ENCODE assay signal across 11 mouse cellular contexts in genomic region chr9:120547026-120547668, GRCm38 (mm10). TPM values are rescaled to one million over a fixed set of nuclear protein-coding genes. Genes with fewer than 3 reads are reported as not detected.
DNase-seq lines count a peak whose midpoint lies in the region; ATAC-seq and TF ChIP-seq lines count a peak whose summit lies in the region.
"Had no signal": no experiment of that assay in that cellular context is flagged by ENCODE, and none has a peak within 500 bp of the region (broad histone marks: within the 10 kb centered on the region; RNA-seq: fewer than 3 reads in every experiment).

No protein-coding gene starts in this region.

- H3K4me2 ChIP-seq in kidney, embryonic 14.5 days (replicated peaks; ENCODE audit: low read depth, low read length): peak overlapping the region; percentile 24
- H3K4me2 ChIP-seq in embryonic facial prominence, embryonic 15.5 days (replicated peaks): peak overlapping the region; percentile 39
- H3K4me2 ChIP-seq in limb, embryonic 14.5 days (replicated peaks; ENCODE audit: low read depth, low read length, severe bottlenecking): peak overlapping the region; percentile 26; the same call in 1 of the 2 replicates
- peak overlapping the region; percentile 81 for H3K4me2 ChIP-seq in myocyte (ENCODE audit: low read depth)
- H3K4me2 ChIP-seq in forebrain, embryonic 11.5 days (ENCODE audit: low read depth, low read length, severe bottlenecking): no peak overlapping the region

- 0 out of 2 replicates have a peak, but pooled peaks have one; percentile 33 for ATAC-seq in kidney, embryonic 14.5 days (ENCODE audit: low FRiP score, low TSS enrichment)
- peak; percentile 39 for ATAC-seq in embryonic facial prominence, embryonic 15.5 days (ENCODE audit: insufficient number of reproducible peaks, low FRiP score, low TSS enrichment, low read depth)
- ATAC-seq in limb, embryonic 14.5 days (ENCODE audit: low FRiP score, low read depth): peak; percentile 44
- no peak for ATAC-seq in forebrain, embryonic 11.5 days (replicated peaks; ENCODE audit: low FRiP score)

- H3K9me3 ChIP-seq in kidney, embryonic 14.5 days (ENCODE audit: control insufficient read depth, low read length): no peaks in the 10 kb centered on the region
- no peaks in the 10 kb centered on the region for H3K9me3 ChIP-seq in embryonic facial prominence, embryonic 15.5 days (replicated peaks)
- no peaks in the 10 kb centered on the region for H3K9me3 ChIP-seq in limb, embryonic 14.5 days (ENCODE audit: control insufficient read depth, low read length)
- H3K9me3 ChIP-seq in forebrain, embryonic 11.5 days (ENCODE audit: control insufficient read depth, low read length): no peaks in the 10 kb centered on the region

- no peak for DNase-seq in kidney, adult 9 months
- peak; percentile 23 for DNase-seq in limb, embryonic 14.5 days (ENCODE audit: low spot score)
- no peak for DNase-seq in cerebellum, adult 11 months
- DNase-seq in forebrain, embryonic 11.5 days (ENCODE audit: low spot score): no peak
- no peak for DNase-seq in cerebellum, postnatal 10 days
- DNase-seq: adrenal gland, postnatal 14 days; heart, postnatal 10 days had no signal

- no peak for TF ChIP-seq POLR2A in limb, embryonic 14.5 days (IDR thresholded peaks at IDR 0.05; ENCODE audit: borderline replicate concordance, extremely low read depth, insufficient read depth, insufficient read length)
- TF ChIP-seq POLR2A in myocyte (IDR thresholded peaks at IDR 0.05; ENCODE audit: insufficient read length, low read depth): no peak

- WGBS in kidney, embryonic 14.5 days: 8% methylated on average over 16 of the region's 16 CpGs
- WGBS in embryonic facial prominence, embryonic 15.5 days: 11% methylated on average over 16 of the region's 16 CpGs
- 11% methylated on average over 16 of the region's 16 CpGs for WGBS in limb, embryonic 14.5 days
- 41% methylated on average over 16 of the region's 16 CpGs for WGBS in forebrain, embryonic 11.5 days

- no peak overlapping the region for H3K9ac ChIP-seq in kidney, embryonic 14.5 days (ENCODE audit: low read depth, low read length)
- no peak overlapping the region for H3K9ac ChIP-seq in embryonic facial prominence, embryonic 15.5 days
- no peak overlapping the region for H3K9ac ChIP-seq in limb, embryonic 14.5 days (ENCODE audit: low read depth, low read length, severe bottlenecking)
- H3K9ac ChIP-seq in forebrain, embryonic 11.5 days (ENCODE audit: low read length): no peak overlapping the region

- no peaks in the 10 kb centered on the region for H3K79me2 ChIP-seq in myocyte (ENCODE audit: control insufficient read depth, insufficient read depth)

- H3ac ChIP-seq in myocyte (ENCODE audit: control insufficient read depth, insufficient read length): no peak overlapping the region

- no peak overlapping the region for H3K27ac ChIP-seq in kidney, embryonic 14.5 days (ENCODE audit: low read depth, low read length)
- peak overlapping the region; percentile 41 for H3K27ac ChIP-seq in embryonic facial prominence, embryonic 15.5 days (replicated peaks)
- H3K27ac ChIP-seq in limb, embryonic 14.5 days (replicated peaks; ENCODE audit: low read depth, low read length): no peak overlapping the region
- H3K27ac ChIP-seq in forebrain, embryonic 11.5 days (ENCODE audit: low read depth, low read length): no peak overlapping the region
- H3K27ac ChIP-seq: left cerebral cortex, adult 2 months had no signal

- no peaks in the 10 kb centered on the region for H3K27me3 ChIP-seq in kidney, embryonic 14.5 days (ENCODE audit: control insufficient read depth, insufficient read depth, low read length)
- no peaks in the 10 kb centered on the region for H3K27me3 ChIP-seq in embryonic facial prominence, embryonic 15.5 days
- H3K27me3 ChIP-seq in limb, embryonic 14.5 days (ENCODE audit: control insufficient read depth, insufficient read depth, low read length): no peaks in the 10 kb centered on the region
- peaks cover 4% of the 10 kb centered on the region for H3K27me3 ChIP-seq in myocyte (ENCODE audit: control insufficient read depth, insufficient read depth, insufficient read length)
- no peaks in the 10 kb centered on the region for H3K27me3 ChIP-seq in forebrain, embryonic 11.5 days (ENCODE audit: control insufficient read depth, insufficient read depth, low read length)

- H3K4me1 ChIP-seq in kidney, embryonic 14.5 days (ENCODE audit: control insufficient read depth, insufficient read depth, low read length): peaks cover 10% of the 10 kb centered on the region
- peaks cover 21% of the 10 kb centered on the region for H3K4me1 ChIP-seq in embryonic facial prominence, embryonic 15.5 days
- H3K4me1 ChIP-seq in limb, embryonic 14.5 days (ENCODE audit: control insufficient read depth, insufficient read depth, low read length): peaks cover 6% of the 10 kb centered on the region; the same call in 1 of the 2 replicates
- H3K4me1 ChIP-seq in forebrain, embryonic 11.5 days (replicated peaks; ENCODE audit: control insufficient read depth, insufficient read depth, low read length): no peaks in the 10 kb centered on the region

- no peak overlapping the region for H3K4me3 ChIP-seq in kidney, embryonic 14.5 days (ENCODE audit: low read length)
- H3K4me3 ChIP-seq in embryonic facial prominence, embryonic 15.5 days (replicated peaks): no peak overlapping the region
- no peak overlapping the region for H3K4me3 ChIP-seq in limb, embryonic 14.5 days (replicated peaks; ENCODE audit: low read length)
- H3K4me3 ChIP-seq in myocyte: no peak overlapping the region
- no peak overlapping the region for H3K4me3 ChIP-seq in forebrain, embryonic 11.5 days (ENCODE audit: low read depth, low read length)
- H3K4me3 ChIP-seq: left cerebral cortex, adult 2 months had no signal

- H3K36me3 ChIP-seq in kidney, embryonic 14.5 days (ENCODE audit: control insufficient read depth, insufficient read depth, low read length): no peaks in the 10 kb centered on the region
- no peaks in the 10 kb centered on the region for H3K36me3 ChIP-seq in embryonic facial prominence, embryonic 15.5 days
- no peaks in the 10 kb centered on the region for H3K36me3 ChIP-seq in limb, embryonic 14.5 days (ENCODE audit: control insufficient read depth, insufficient read depth, low read length)
- no peaks in the 10 kb centered on the region for H3K36me3 ChIP-seq in myocyte (ENCODE audit: control insufficient read depth, insufficient read depth)
- no peaks in the 10 kb centered on the region for H3K36me3 ChIP-seq in forebrain, embryonic 11.5 days (ENCODE audit: control insufficient read depth, insufficient read depth, low read length)

TF ChIP-seq in myocyte, 11 proteins besides CTCF, POLR2A, EP300 and RAD21:
- TF ChIP-seq CEBPB (IDR thresholded peaks at IDR 0.05; ENCODE audit: insufficient read depth, poor library complexity, severe bottlenecking): no peak
- TF ChIP-seq POLR2AphosphoS2 (IDR thresholded peaks at IDR 0.05; ENCODE audit: insufficient read length, low read depth): no peak
- TF ChIP-seq MYOG (IDR thresholded peaks at IDR 0.05; ENCODE audit: control insufficient read depth in 1 of 3, insufficient read depth in 1 of 3, insufficient read length in 2 of 3, low read depth in 2 of 3): peak in 1 of 3 experiments; percentile 72
- no peak for TF ChIP-seq SRF (IDR thresholded peaks at IDR 0.05; ENCODE audit: control insufficient read depth, insufficient read length, low read depth)
- no peak for TF ChIP-seq E2F4 (IDR thresholded peaks at IDR 0.05; ENCODE audit: insufficient read depth)
- peak in 2 of 3 experiments; percentile 36 to 56 for TF ChIP-seq MYOD1 (IDR thresholded peaks at IDR 0.05; ENCODE audit: control insufficient read depth in 1 of 3, insufficient read length in 2 of 3, low read depth in 2 of 3)
- TF ChIP-seq USF1 (IDR thresholded peaks at IDR 0.05; ENCODE audit: low read depth): no peak
- TF ChIP-seq TCF3 (IDR thresholded peaks at IDR 0.05; ENCODE audit: insufficient read length, low read depth): no peak

RNA-seq across cellular contexts. Expression of gene Entpd3, which starts 7.5 kb away (rescaled TPM):
- 0.50 and 1.7 TPM in 2 replicates for polyA plus RNA-seq in kidney, embryonic 14.5 days (2014; fragmentation: Nextera tagmentation; extraction: Ambion mirVana)
- polyA plus RNA-seq in embryonic facial prominence, embryonic 15.5 days (2015; fragmentation: Nextera tagmentation; extraction: Ambion mirVana): 6.6 and 7.7 TPM in 2 replicates
- 4.5 and 4.9 TPM in 2 replicates for polyA plus RNA-seq in limb, embryonic 14.5 days (2012; rRNA removed)
- polyA plus RNA-seq in limb, embryonic 14.5 days (2014; fragmentation: Nextera tagmentation; extraction: Ambion mirVana): 2.2 and 2.4 TPM in 2 replicates
- polyA plus RNA-seq in myocyte (2012; fragmentation: generic; extraction: Trizol): 1.1 TPM
- 0.32 TPM in 1 of 2 replicates, not detected in the other for polyA plus RNA-seq in forebrain, embryonic 11.5 days (2014; fragmentation: Nextera tagmentation; extraction: Ambion mirVana)

RNA-seq across cellular contexts. Expression of gene Rpl14, which starts 24.1 kb away (rescaled TPM):
- 1,099 and 1,259 TPM in 2 replicates for polyA plus RNA-seq in kidney, embryonic 14.5 days (2014; fragmentation: Nextera tagmentation; extraction: Ambion mirVana)
- polyA plus RNA-seq in embryonic facial prominence, embryonic 15.5 days (2015; fragmentation: Nextera tagmentation; extraction: Ambion mirVana): 799 and 857 TPM in 2 replicates
- 604 and 1,322 TPM in 2 replicates for polyA plus RNA-seq in limb, embryonic 14.5 days (2012; rRNA removed)
- 1,098 and 1,112 TPM in 2 replicates for polyA plus RNA-seq in limb, embryonic 14.5 days (2014; fragmentation: Nextera tagmentation; extraction: Ambion mirVana)
- 1,509 TPM for polyA plus RNA-seq in myocyte (2012; fragmentation: generic; extraction: Trizol)
- polyA plus RNA-seq in forebrain, embryonic 11.5 days (2014; fragmentation: Nextera tagmentation; extraction: Ambion mirVana): 772 and 838 TPM in 2 replicates

RNA-seq across cellular contexts. Expression of gene Eif1b, which starts 55.1 kb away (rescaled TPM):
- 160 and 173 TPM in 2 replicates for polyA plus RNA-seq in kidney, embryonic 14.5 days (2014; fragmentation: Nextera tagmentation; extraction: Ambion mirVana)
- polyA plus RNA-seq in embryonic facial prominence, embryonic 15.5 days (2015; fragmentation: Nextera tagmentation; extraction: Ambion mirVana): 146 and 158 TPM in 2 replicates
- polyA plus RNA-seq in limb, embryonic 14.5 days (2012; rRNA removed): 96.3 and 101 TPM in 2 replicates
- polyA plus RNA-seq in limb, embryonic 14.5 days (2014; fragmentation: Nextera tagmentation; extraction: Ambion mirVana): 171 and 191 TPM in 2 replicates
- polyA plus RNA-seq in myocyte (2012; fragmentation: generic; extraction: Trizol): 55.0 TPM
- polyA plus RNA-seq in forebrain, embryonic 11.5 days (2014; fragmentation: Nextera tagmentation; extraction: Ambion mirVana): 332 and 346 TPM in 2 replicates
